Mouse (Mus musculus): ENCODE measurements at regions not wholly inside any gene's neighbourhood (a gene's known extent, or its start where the extent isn't known, plus 50 kb on each side); places are given as distances from the start of the nearest gene placed in this dataset.

DNA sequence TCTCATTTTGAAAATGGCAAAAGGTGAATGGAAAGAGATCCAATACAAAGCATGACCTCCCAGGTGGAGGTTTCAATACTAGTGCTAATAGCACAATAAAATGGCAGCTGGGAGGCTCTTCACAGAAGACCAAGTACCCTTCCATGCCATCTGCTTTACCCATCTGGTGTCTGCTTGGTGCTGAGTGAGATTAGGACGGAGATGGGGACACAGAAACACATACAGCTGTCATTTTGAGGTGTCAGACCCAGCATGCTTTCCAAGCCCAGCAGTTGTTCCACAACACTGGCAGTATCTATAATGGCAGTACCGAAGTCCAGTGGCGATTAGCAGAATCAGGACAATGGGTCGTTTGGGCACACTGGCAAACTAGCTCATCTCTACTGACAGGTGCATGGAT lies 118.9 kb upstream of the 1700064H15Rik start:
- Histone ChIP-seq H3K27me3 (ENCODE audit: control insufficient read depth, insufficient read depth, low read length) (no peaks in the 10 kb centered on the region), H3K9me3 (ENCODE audit: control insufficient read depth, low read length) (no peaks in the 10 kb centered on the region), H3K4me3 (ENCODE audit: control insufficient read depth in 1 of 2, insufficient read depth in 1 of 2, low read depth in 1 of 2, low read length in 2 of 2) (no peak overlapping the region), H3K4me1 (ENCODE audit: control insufficient read depth in 2 of 2, insufficient read depth in 2 of 2, low read length in 2 of 2) (no peaks in the 10 kb centered on the region), H3K36me3 (ENCODE audit: control insufficient read depth, insufficient read depth, low read length) (no peaks in the 10 kb centered on the region), H3K9ac (ENCODE audit: low read length) (no peak overlapping the region), H3K27ac (replicated peaks in 1 of 2; ENCODE audit: control insufficient read depth in 1 of 2, insufficient read depth in 1 of 2, low read depth in 2 of 2, low read length in 2 of 2) (no peak overlapping the region), H3K4me2 (ENCODE audit: low read length) (no peak overlapping the region)
- no peak for ATAC-seq (ENCODE audit: insufficient number of reproducible peaks, insufficient read depth, low FRiP score, low read depth)
- 78% methylated on average over 4 of the region's 4 CpGs for WGBS

DNA sequence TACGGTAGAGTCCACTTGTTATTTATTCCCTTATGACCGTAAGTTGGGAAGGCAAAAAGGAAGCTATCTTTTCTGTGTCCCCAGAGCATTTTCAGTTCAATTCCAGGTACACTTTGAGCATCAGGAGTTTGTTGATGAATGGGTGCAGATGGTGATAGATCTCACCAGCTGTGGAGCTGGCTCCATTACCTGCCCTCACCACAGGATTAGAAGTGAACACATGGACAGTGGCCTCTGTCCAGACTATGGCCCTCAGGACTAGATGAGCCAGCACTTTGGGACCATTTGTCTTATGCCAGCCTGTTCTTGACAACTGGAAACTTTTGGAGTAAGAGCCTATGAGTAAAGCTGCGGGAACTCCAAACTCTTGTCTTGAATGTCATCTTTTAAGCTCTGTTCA lies 123.5 kb upstream of the 1700064H15Rik start:
- Histone ChIP-seq H3K9ac (ENCODE audit: low read length) (no peak overlapping the region), H3K27me3 (ENCODE audit: control insufficient read depth, insufficient read depth, low read length) (no peaks in the 10 kb centered on the region), H3K4me1 (ENCODE audit: control insufficient read depth in 2 of 2, insufficient read depth in 2 of 2, low read length in 2 of 2) (no peaks in the 10 kb centered on the region), H3K36me3 (ENCODE audit: control insufficient read depth, insufficient read depth, low read length) (no peaks in the 10 kb centered on the region), H3K4me3 (ENCODE audit: control insufficient read depth in 1 of 2, insufficient read depth in 1 of 2, low read depth in 1 of 2, low read length in 2 of 2) (no peak overlapping the region), H3K4me2 (ENCODE audit: low read length) (no peak overlapping the region), H3K9me3 (ENCODE audit: control insufficient read depth, low read length) (no peaks in the 10 kb centered on the region), H3K27ac (replicated peaks in 1 of 2; ENCODE audit: control insufficient read depth in 1 of 2, insufficient read depth in 1 of 2, low read depth in 2 of 2, low read length in 2 of 2) (no peak overlapping the region)
- no peak for ATAC-seq (ENCODE audit: insufficient number of reproducible peaks, insufficient read depth, low FRiP score, low read depth)
- 87% methylated on average over 3 of the region's 3 CpGs for WGBS

DNA sequence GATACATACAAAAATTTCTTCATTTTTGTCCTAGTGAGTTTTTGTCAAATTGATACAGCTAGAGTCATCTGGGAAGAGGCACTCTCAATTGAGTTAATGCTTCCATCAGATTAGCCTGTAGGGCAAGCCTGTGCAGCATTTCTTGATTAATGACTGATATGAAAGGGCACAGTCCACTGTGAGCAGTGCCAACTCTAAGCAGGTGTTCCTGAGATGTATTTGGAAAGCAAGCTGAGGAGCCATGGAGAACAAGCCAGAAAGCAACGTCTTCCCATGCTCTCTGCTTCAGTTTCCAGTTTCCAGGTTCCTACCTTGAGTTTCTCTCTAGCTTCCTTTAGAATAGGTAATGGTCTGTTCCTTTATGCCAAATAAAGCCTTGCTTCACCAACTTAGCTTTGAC lies 125.5 kb upstream of the 1700064H15Rik start:
- WGBS: 77% methylated on average over 1 of the region's 1 CpGs
- ATAC-seq (ENCODE audit: insufficient number of reproducible peaks, insufficient read depth, low FRiP score, low read depth): no peak
- H3K9me3 ChIP-seq (ENCODE audit: control insufficient read depth, low read length): no peaks in the 10 kb centered on the region
- H3K36me3 ChIP-seq (ENCODE audit: control insufficient read depth, insufficient read depth, low read length): no peaks in the 10 kb centered on the region
- H3K4me1 ChIP-seq (ENCODE audit: control insufficient read depth in 2 of 2, insufficient read depth in 2 of 2, low read length in 2 of 2): no peaks in the 10 kb centered on the region
- no peaks in the 10 kb centered on the region for H3K27me3 ChIP-seq (ENCODE audit: control insufficient read depth, insufficient read depth, low read length)
- H3K4me3 ChIP-seq (ENCODE audit: control insufficient read depth in 1 of 2, insufficient read depth in 1 of 2, low read depth in 1 of 2, low read length in 2 of 2): no peak overlapping the region
- no peak overlapping the region for H3K27ac ChIP-seq (replicated peaks in 1 of 2; ENCODE audit: control insufficient read depth in 1 of 2, insufficient read depth in 1 of 2, low read depth in 2 of 2, low read length in 2 of 2)
- no peak overlapping the region for H3K9ac ChIP-seq (ENCODE audit: low read length)
- no peak overlapping the region for H3K4me2 ChIP-seq (ENCODE audit: low read length)

- ATAC-seq (ENCODE audit: insufficient number of reproducible peaks, insufficient read depth, low FRiP score, low read depth): no peak
- H3K4me2 ChIP-seq (ENCODE audit: low read length): no peak overlapping the region
- H3K9me3 ChIP-seq (ENCODE audit: control insufficient read depth, low read length): no peaks in the 10 kb centered on the region
- no peak overlapping the region for H3K9ac ChIP-seq (ENCODE audit: low read length)
- H3K27ac ChIP-seq (replicated peaks in 1 of 2; ENCODE audit: control insufficient read depth in 1 of 2, insufficient read depth in 1 of 2, low read depth in 2 of 2, low read length in 2 of 2): no peak overlapping the region
- 82% methylated on average over 2 of the region's 2 CpGs for WGBS
- no peak overlapping the region for H3K4me3 ChIP-seq (ENCODE audit: control insufficient read depth in 1 of 2, insufficient read depth in 1 of 2, low read depth in 1 of 2, low read length in 2 of 2)
- no peaks in the 10 kb centered on the region for H3K4me1 ChIP-seq (ENCODE audit: control insufficient read depth in 2 of 2, insufficient read depth in 2 of 2, low read length in 2 of 2)
- no peaks in the 10 kb centered on the region for H3K27me3 ChIP-seq (ENCODE audit: control insufficient read depth, insufficient read depth, low read length)
- no peaks in the 10 kb centered on the region for H3K36me3 ChIP-seq (ENCODE audit: control insufficient read depth, insufficient read depth, low read length)
These were observed 126.2 kb upstream of the 1700064H15Rik start for GRCm38 (mm10) chr3:19754636-19755035.

- whole genome bisulfite sequencing: 41% methylated on average over 3 of the region's 3 CpGs
- Histone ChIP-seq H3K27me3 (ENCODE audit: control insufficient read depth, insufficient read depth, low read length) (no peaks in the 10 kb centered on the region), H3K4me1 (ENCODE audit: control insufficient read depth in 2 of 2, insufficient read depth in 2 of 2, low read length in 2 of 2) (no peaks in the 10 kb centered on the region), H3K36me3 (ENCODE audit: control insufficient read depth, insufficient read depth, low read length) (no peaks in the 10 kb centered on the region), H3K9me3 (ENCODE audit: control insufficient read depth, low read length) (no peaks in the 10 kb centered on the region), H3K27ac (replicated peaks in 1 of 2; ENCODE audit: control insufficient read depth in 1 of 2, insufficient read depth in 1 of 2, low read depth in 2 of 2, low read length in 2 of 2) (no peak overlapping the region), H3K9ac (ENCODE audit: low read length) (no peak overlapping the region), H3K4me2 (ENCODE audit: low read length) (no peak overlapping the region), H3K4me3 (ENCODE audit: control insufficient read depth in 1 of 2, insufficient read depth in 1 of 2, low read depth in 1 of 2, low read length in 2 of 2) (no peak overlapping the region)
- ATAC-seq (ENCODE audit: insufficient number of reproducible peaks, insufficient read depth, low FRiP score, low read depth): no peak
These were observed 126.7 kb upstream of the 1700064H15Rik start for GRCm38 (mm10) chr3:19755136-19755535.

GRCm38 (mm10) chr3:19798543-19799106 lies 158.2 kb upstream of the Cp start:
- no peak for ATAC-seq (ENCODE audit: insufficient number of reproducible peaks, insufficient read depth, low FRiP score, low read depth)
- Histone ChIP-seq H3K4me1 (ENCODE audit: control insufficient read depth in 2 of 2, insufficient read depth in 2 of 2, low read length in 2 of 2) (no peaks in the 10 kb centered on the region), H3K4me3 (ENCODE audit: control insufficient read depth in 1 of 2, insufficient read depth in 1 of 2, low read depth in 1 of 2, low read length in 2 of 2) (no peak overlapping the region), H3K9ac (ENCODE audit: low read length) (no peak overlapping the region), H3K36me3 (ENCODE audit: control insufficient read depth, insufficient read depth, low read length) (no peaks in the 10 kb centered on the region), H3K27me3 (ENCODE audit: control insufficient read depth, insufficient read depth, low read length) (no peaks in the 10 kb centered on the region), H3K4me2 (ENCODE audit: low read length) (no peak overlapping the region), H3K27ac (replicated peaks in 1 of 2; ENCODE audit: control insufficient read depth in 1 of 2, insufficient read depth in 1 of 2, low read depth in 2 of 2, low read length in 2 of 2) (no peak overlapping the region), H3K9me3 (ENCODE audit: control insufficient read depth, low read length) (0 out of 2 replicates have a peak, but pooled peaks cover 5% of the 10 kb centered on the region)
- 68% methylated on average over 1 of the region's 1 CpGs for WGBS

GRCm38 (mm10) chr3:19810034-19810433 lies 146.8 kb upstream of the Cp start:
- 61% methylated on average over 3 of the region's 3 CpGs for WGBS
- H3K4me1 ChIP-seq (ENCODE audit: control insufficient read depth in 2 of 2, insufficient read depth in 2 of 2, low read length in 2 of 2): no peaks in the 10 kb centered on the region
- no peak for ATAC-seq (ENCODE audit: insufficient number of reproducible peaks, insufficient read depth, low FRiP score, low read depth)
- H3K27me3 ChIP-seq (ENCODE audit: control insufficient read depth, insufficient read depth, low read length): no peaks in the 10 kb centered on the region
- H3K4me3 ChIP-seq (ENCODE audit: control insufficient read depth in 1 of 2, insufficient read depth in 1 of 2, low read depth in 1 of 2, low read length in 2 of 2): no peak overlapping the region
- no peaks in the 10 kb centered on the region for H3K9me3 ChIP-seq (ENCODE audit: control insufficient read depth, low read length)
- H3K9ac ChIP-seq (ENCODE audit: low read length): no peak overlapping the region
- no peaks in the 10 kb centered on the region for H3K36me3 ChIP-seq (ENCODE audit: control insufficient read depth, insufficient read depth, low read length)
- no peak overlapping the region for H3K4me2 ChIP-seq (ENCODE audit: low read length)
- H3K27ac ChIP-seq (replicated peaks in 1 of 2; ENCODE audit: control insufficient read depth in 1 of 2, insufficient read depth in 1 of 2, low read depth in 2 of 2, low read length in 2 of 2): no peak overlapping the region

GRCm38 (mm10) chr3:19824904-19825303 lies 131.9 kb upstream of the Cp start:
- no peak overlapping the region for H3K27ac ChIP-seq (replicated peaks in 1 of 2; ENCODE audit: control insufficient read depth in 1 of 2, insufficient read depth in 1 of 2, low read depth in 2 of 2, low read length in 2 of 2)
- WGBS: 81% methylated on average over 1 of the region's 1 CpGs
- no peaks in the 10 kb centered on the region for H3K4me1 ChIP-seq (ENCODE audit: control insufficient read depth in 2 of 2, insufficient read depth in 2 of 2, low read length in 2 of 2)
- no peak for ATAC-seq (ENCODE audit: insufficient number of reproducible peaks, insufficient read depth, low FRiP score, low read depth)
- no peaks in the 10 kb centered on the region for H3K36me3 ChIP-seq (ENCODE audit: control insufficient read depth, insufficient read depth, low read length)
- no peak overlapping the region for H3K9ac ChIP-seq (ENCODE audit: low read length)
- H3K4me3 ChIP-seq (ENCODE audit: control insufficient read depth in 1 of 2, insufficient read depth in 1 of 2, low read depth in 1 of 2, low read length in 2 of 2): no peak overlapping the region
- H3K27me3 ChIP-seq (ENCODE audit: control insufficient read depth, insufficient read depth, low read length): no peaks in the 10 kb centered on the region
- no peak overlapping the region for H3K4me2 ChIP-seq (ENCODE audit: low read length)
- no peaks in the 10 kb centered on the region for H3K9me3 ChIP-seq (ENCODE audit: control insufficient read depth, low read length)
